Mouse (Mus musculus) layer of hippocampus, adult 2 months (tissue): ENCODE measurements around the gene Haus4. TPM values are rescaled to one million over a fixed set of nuclear protein-coding genes. Genes with fewer than 3 reads are reported as not detected.

Source experiments
- DNase-seq, 2 experiments: peaks; one replicate each; pipeline ENCODE4 v3.0.0; 2022; ENCODE audit warnings: low spot score in 2 of 2
- H3K27ac ChIP-seq: fragments of 200-600 bp; 2 replicates; pipeline ENCODE4 v1.8.1; 2022
- H3K4me3 ChIP-seq: fragments of 200-600 bp; 2 replicates; pipeline ENCODE4 v1.8.1; 2022; ENCODE audit warnings: mild to moderate bottlenecking
- CTCF ChIP-seq: fragments of 200-600 bp; conservative IDR thresholded peaks from 2 replicates; pipeline ENCODE4 v1.8.1; 2022; ENCODE audit warnings: antibody characterized with exemption, mild to moderate bottlenecking, moderate library complexity
- total RNA-seq, 2 experiments: library from RNA; stranded (reverse); gene quantifications; 2 replicates each; pipeline ENCODE4 v1.2.3; 2021

Haus4 gene
- total RNA-seq, 2 experiments from 2014 or later: 4.4 to 4.8 TPM

- Histone ChIP-seq H3K27ac (no peak overlapping the region), H3K4me3 (no peak overlapping the region)
- no peak for TF ChIP-seq CTCF
- DNase-seq: no peak
Measured at GRCm38 (mm10) chr14:54579638-54580037, 25.2 kb upstream of the Haus4 start.

- Histone ChIP-seq H3K4me3 (peak overlapping the region; percentile 66), H3K27ac (peak overlapping the region; percentile 58; the same call in 1 of the 2 replicates)
- no peak for DNase-seq
- peak; percentile 80 for TF ChIP-seq CTCF
Measured at GRCm38 (mm10) chr14:54578063-54578462, 23.6 kb upstream of the Haus4 start.

- Histone ChIP-seq H3K4me3 (peak within 1 kb of the TSS; percentile 66), H3K27ac (peak within 1 kb of the TSS; percentile 58; the same call in 1 of the 2 replicates)
- peak; percentile 59 to 60 for DNase-seq
- TF ChIP-seq CTCF: no peak
Measured at GRCm38 (mm10) chr14:54577089-54577982, 22.9 kb upstream of the Haus4 start, which contains the start of gene Ajuba. TSS of gene Ajuba (minus strand) at chr14:54577558.

- H3K27ac ChIP-seq: no peak overlapping the region
Measured at GRCm38 (mm10) chr14:54576241-54577088, 22.0 kb upstream of the Haus4 start.

GRCm38 (mm10) chr14:54575631-54576030 lies 21.2 kb upstream of the Haus4 start:
- no peak for TF ChIP-seq CTCF
- Histone ChIP-seq H3K4me3 (peak overlapping the region; percentile 66), H3K27ac (no peak overlapping the region)
- no peak for DNase-seq

More at GRCm38 (mm10) chr14:54576241-54577088, 22.0 kb upstream of the Haus4 start:
- DNase-seq: no peak
- peak overlapping the region; percentile 66 for H3K4me3 ChIP-seq
- no peak for TF ChIP-seq CTCF

- TF ChIP-seq CTCF: no peak
- no peak overlapping the region; the same call in 1 of the 2 replicates for H3K4me3 ChIP-seq
- DNase-seq: no peak
- no peak overlapping the region for H3K27ac ChIP-seq
Measured at GRCm38 (mm10) chr14:54575031-54575430, 20.6 kb upstream of the Haus4 start.

- TF ChIP-seq CTCF: no peak
- DNase-seq: no peak
- H3K27ac ChIP-seq: no peak overlapping the region
Measured at GRCm38 (mm10) chr14:54574253-54574652, 19.8 kb upstream of the Haus4 start.

GRCm38 (mm10) chr14:54572790-54573736 lies 18.6 kb upstream of the Haus4 start:
- DNase-seq: no peak
- Histone ChIP-seq H3K4me3 (no peak overlapping the region), H3K27ac (no peak overlapping the region)
- no peak for TF ChIP-seq CTCF

More at GRCm38 (mm10) chr14:54574253-54574652, 19.8 kb upstream of the Haus4 start:
- H3K4me3 ChIP-seq: no peak overlapping the region

- Histone ChIP-seq H3K4me3 (no peak overlapping the region), H3K27ac (no peak overlapping the region)
- TF ChIP-seq CTCF: no peak
- DNase-seq: no peak
Measured at GRCm38 (mm10) chr14:54572122-54572521, 17.7 kb upstream of the Haus4 start.

- DNase-seq: no peak
- peak overlapping the region; percentile 24; the same call in 1 of the 2 replicates for H3K27ac ChIP-seq
- no peak for TF ChIP-seq CTCF
- H3K4me3 ChIP-seq: no peak overlapping the region
Measured at GRCm38 (mm10) chr14:54569451-54570392, 15.3 kb upstream of the Haus4 start.

- TF ChIP-seq CTCF: peak; percentile 97
- DNase-seq: peak; percentile 67 to 78
- H3K27ac ChIP-seq: no peak overlapping the region; the same call in 1 of the 2 replicates
- H3K4me3 ChIP-seq: no peak overlapping the region
Measured at GRCm38 (mm10) chr14:54568694-54569414, 14.4 kb upstream of the Haus4 start.
